In genomic region chr17:32431972-32432371, GRCm38 (mm10) we compare ENCODE assay signal across 9 mouse cellular contexts. TPM values are rescaled to one million over a fixed set of nuclear protein-coding genes. Genes with fewer than 3 reads are reported as not detected.
DNase-seq lines count a peak whose midpoint lies in the region; ATAC-seq and TF ChIP-seq lines count a peak whose summit lies in the region.
"Had no signal": no experiment of that assay in that cellular context is flagged by ENCODE, and none has a peak within 500 bp of the region (broad histone marks: within the 10 kb centered on the region; RNA-seq: fewer than 3 reads in every experiment).

No protein-coding gene starts in this region.

- TF ChIP-seq EP300 in heart, postnatal 0 days (IDR thresholded peaks at IDR 0.05; ENCODE audit: low read depth): no peak

- no peak for TF ChIP-seq POLR2A in brain, embryonic 14.5 days (IDR thresholded peaks at IDR 0.05; ENCODE audit: borderline replicate concordance, extremely low read depth, insufficient read depth, insufficient read length, poor library complexity, severe bottlenecking)

- H3K27me3 ChIP-seq in heart, postnatal 0 days (ENCODE audit: control insufficient read depth, insufficient read depth, low read length): no peaks in the 10 kb centered on the region
- no peaks in the 10 kb centered on the region for H3K27me3 ChIP-seq in midbrain, embryonic 14.5 days (ENCODE audit: control insufficient read depth, insufficient read depth, low read length)
- no peaks in the 10 kb centered on the region for H3K27me3 ChIP-seq in midbrain, embryonic 16.5 days (ENCODE audit: control insufficient read depth, insufficient read depth, low read depth, low read length)

- H3K4me3 ChIP-seq in heart, postnatal 0 days (ENCODE audit: low read depth, low read length): no peak overlapping the region
- no peak overlapping the region for H3K4me3 ChIP-seq in midbrain, embryonic 14.5 days (replicated peaks; ENCODE audit: low read depth, low read length)
- no peak overlapping the region for H3K4me3 ChIP-seq in midbrain, embryonic 16.5 days (ENCODE audit: low read depth, low read length)

- ATAC-seq in heart, postnatal 0 days (ENCODE audit: insufficient read depth, low read depth): no peak
- ATAC-seq in midbrain, embryonic 14.5 days (ENCODE audit: low FRiP score, low TSS enrichment): no peak
- ATAC-seq in midbrain, embryonic 16.5 days: no peak

- peak; percentile 49 for DNase-seq in heart, postnatal 0 days (ENCODE audit: low spot score)
- DNase-seq in heart, adult 9 months (ENCODE audit: low spot score in 2 of 2): no peak
- DNase-seq in midbrain, embryonic 14.5 days: peak; percentile 62
- DNase-seq in brain, embryonic 14.5 days (ENCODE audit: low read depth): peak; percentile 72
- DNase-seq in retina, postnatal 1 day: peak; percentile 34
- no peak for DNase-seq in cerebellum, postnatal 36 days
- no peak for DNase-seq in adrenal gland, postnatal 25 days
- DNase-seq: kidney, adult 11 months had no signal

- H3K4me1 ChIP-seq in heart, postnatal 0 days (ENCODE audit: control insufficient read depth, insufficient read depth): no peaks in the 10 kb centered on the region
- H3K4me1 ChIP-seq in midbrain, embryonic 14.5 days (ENCODE audit: control insufficient read depth, insufficient read depth, low read length): no peaks in the 10 kb centered on the region
- H3K4me1 ChIP-seq in midbrain, embryonic 16.5 days (ENCODE audit: control insufficient read depth, insufficient read depth, low read length): no peaks in the 10 kb centered on the region

- H3K9ac ChIP-seq in heart, postnatal 0 days (replicated peaks; ENCODE audit: low read depth, low read length): no peak overlapping the region
- no peak overlapping the region for H3K9ac ChIP-seq in midbrain, embryonic 14.5 days (replicated peaks; ENCODE audit: low read length)
- no peak overlapping the region for H3K9ac ChIP-seq in midbrain, embryonic 16.5 days (ENCODE audit: low read depth, low read length)

- TF ChIP-seq CTCF in heart, postnatal 0 days (IDR thresholded peaks at IDR 0.05; ENCODE audit: low read depth): peak; percentile 66
- peak; percentile 39; the same call in 1 of the 2 replicates for TF ChIP-seq CTCF in brain, embryonic 14.5 days (IDR thresholded peaks at IDR 0.05; ENCODE audit: borderline replicate concordance, extremely low read depth, insufficient read depth, insufficient read length)

- H3K27ac ChIP-seq in heart, postnatal 0 days (ENCODE audit: low read depth): no peak overlapping the region
- no peak overlapping the region for H3K27ac ChIP-seq in midbrain, embryonic 14.5 days (replicated peaks; ENCODE audit: low read depth, low read length)
- no peak overlapping the region for H3K27ac ChIP-seq in midbrain, embryonic 16.5 days (ENCODE audit: low read length)

- H3K36me3 ChIP-seq in heart, postnatal 0 days (replicated peaks; ENCODE audit: control insufficient read depth, insufficient read depth, low read length): no peaks in the 10 kb centered on the region
- H3K36me3 ChIP-seq in midbrain, embryonic 14.5 days (ENCODE audit: control insufficient read depth, insufficient read depth, low read length): no peaks in the 10 kb centered on the region
- H3K36me3 ChIP-seq in midbrain, embryonic 16.5 days (ENCODE audit: control insufficient read depth, insufficient read depth, low read length): no peaks in the 10 kb centered on the region

- 42% methylated on average over 3 of the region's 3 CpGs for WGBS in heart, postnatal 0 days
- 69% methylated on average over 3 of the region's 3 CpGs for WGBS in midbrain, embryonic 14.5 days
- 58% methylated on average over 3 of the region's 3 CpGs for WGBS in midbrain, embryonic 16.5 days

- no peak overlapping the region for H3K4me2 ChIP-seq in heart, postnatal 0 days (ENCODE audit: low read depth, low read length)
- H3K4me2 ChIP-seq in midbrain, embryonic 14.5 days (ENCODE audit: low read length): no peak overlapping the region
- no peak overlapping the region for H3K4me2 ChIP-seq in midbrain, embryonic 16.5 days (ENCODE audit: low read length)

- no peaks in the 10 kb centered on the region for H3K9me3 ChIP-seq in heart, postnatal 0 days (replicated peaks; ENCODE audit: control insufficient read depth, low read length)
- no peaks in the 10 kb centered on the region for H3K9me3 ChIP-seq in midbrain, embryonic 14.5 days (ENCODE audit: control insufficient read depth, low read length)
- no peaks in the 10 kb centered on the region for H3K9me3 ChIP-seq in midbrain, embryonic 16.5 days (replicated peaks; ENCODE audit: control insufficient read depth, low read length, poor library complexity, severe bottlenecking)

RNA-seq across cellular contexts. Expression of gene Pglyrp2, which starts 8.0 kb away (rescaled TPM):
- total RNA-seq in heart, postnatal 0 days (2014; rRNA removed; ENCODE audit: low replicate concordance): not detected in 2 replicates
- polyA plus RNA-seq in heart, postnatal 0 days (2015; fragmentation: Nextera tagmentation; extraction: Ambion mirVana): not detected in 2 replicates
- polyA plus RNA-seq in midbrain, embryonic 14.5 days (2014; fragmentation: Nextera tagmentation; extraction: Ambion mirVana): not detected in 2 replicates
- not detected in 2 replicates for polyA plus RNA-seq in midbrain, embryonic 16.5 days (2015; fragmentation: Nextera tagmentation; extraction: Ambion mirVana)
- 0.05 TPM in 1 of 2 replicates, not detected in the other for polyA plus RNA-seq in brain, embryonic 14.5 days (2012; rRNA removed)
- 0.12 and 0.57 TPM in 2 replicates for total RNA-seq in adrenal gland, postnatal 25 days (2021)

RNA-seq across cellular contexts. Expression of gene Cyp4f39, which starts 20.6 kb away (rescaled TPM):
- 0.23 and 4.0 TPM in 2 replicates for total RNA-seq in heart, postnatal 0 days (2014; rRNA removed; ENCODE audit: low replicate concordance)
- 0.14 and 0.16 TPM in 2 replicates for polyA plus RNA-seq in heart, postnatal 0 days (2015; fragmentation: Nextera tagmentation; extraction: Ambion mirVana)
- polyA plus RNA-seq in midbrain, embryonic 14.5 days (2014; fragmentation: Nextera tagmentation; extraction: Ambion mirVana): 0.67 and 0.82 TPM in 2 replicates
- 1.2 and 1.3 TPM in 2 replicates for polyA plus RNA-seq in midbrain, embryonic 16.5 days (2015; fragmentation: Nextera tagmentation; extraction: Ambion mirVana)
- 0.59 and 0.62 TPM in 2 replicates for polyA plus RNA-seq in brain, embryonic 14.5 days (2012; rRNA removed)
- not detected in 2 replicates for total RNA-seq in adrenal gland, postnatal 25 days (2021)

RNA-seq across cellular contexts. Expression of gene Rasal3, which starts 28.6 kb away (rescaled TPM):
- 7.3 and 15.0 TPM in 2 replicates for total RNA-seq in heart, postnatal 0 days (2014; rRNA removed; ENCODE audit: low replicate concordance)
- polyA plus RNA-seq in heart, postnatal 0 days (2015; fragmentation: Nextera tagmentation; extraction: Ambion mirVana): 0.40 TPM in 2 replicates
- 0.39 and 0.50 TPM in 2 replicates for polyA plus RNA-seq in midbrain, embryonic 14.5 days (2014; fragmentation: Nextera tagmentation; extraction: Ambion mirVana)
- 0.55 and 1.0 TPM in 2 replicates for polyA plus RNA-seq in midbrain, embryonic 16.5 days (2015; fragmentation: Nextera tagmentation; extraction: Ambion mirVana)
- 0.63 and 0.82 TPM in 2 replicates for polyA plus RNA-seq in brain, embryonic 14.5 days (2012; rRNA removed)
- 0.57 and 1.2 TPM in 2 replicates for total RNA-seq in adrenal gland, postnatal 25 days (2021)

RNA-seq across cellular contexts. Expression of gene Wiz, which starts 42.7 kb away (rescaled TPM):
- 14.2 and 21.4 TPM in 2 replicates for total RNA-seq in heart, postnatal 0 days (2014; rRNA removed; ENCODE audit: low replicate concordance)
- polyA plus RNA-seq in heart, postnatal 0 days (2015; fragmentation: Nextera tagmentation; extraction: Ambion mirVana): 6.8 and 7.0 TPM in 2 replicates
- 40.8 and 59.2 TPM in 2 replicates for polyA plus RNA-seq in midbrain, embryonic 14.5 days (2014; fragmentation: Nextera tagmentation; extraction: Ambion mirVana)
- polyA plus RNA-seq in midbrain, embryonic 16.5 days (2015; fragmentation: Nextera tagmentation; extraction: Ambion mirVana): 41.3 and 41.4 TPM in 2 replicates
- polyA plus RNA-seq in brain, embryonic 14.5 days (2012; rRNA removed): 84.1 and 102 TPM in 2 replicates
- total RNA-seq in adrenal gland, postnatal 25 days (2021): 55.4 and 58.3 TPM in 2 replicates

Comparison
In these comparisons a context has a peak if more than half of its experiments do, and no peak if none do; other contexts are left out.
1. DNase-seq: peak in heart, postnatal 0 days (single experiment), midbrain, embryonic 14.5 days (single experiment), brain, embryonic 14.5 days (single experiment) and retina, postnatal 1 day (single experiment); none in heart, adult 9 months (0 of 2), cerebellum, postnatal 36 days (0 of 2) and adrenal gland, postnatal 25 days (single experiment).